Mouse (Mus musculus) erythroblast, embryonic 14.5 days (primary cell): Measurements from ENCODE around the gene Sel1l3.

Experiments
- GATA1 ChIP-seq: IDR thresholded peaks from 2 replicates; pipeline ENCODE4 v1.6.1; 2012; ENCODE audit warnings: low read length, inconsistent platforms, mixed read lengths
- TAL1 ChIP-seq: IDR thresholded peaks from 3 replicates; pipeline ENCODE4 v1.6.1; 2012; ENCODE audit warnings: low read length, inconsistent platforms, mixed read lengths

DNA sequence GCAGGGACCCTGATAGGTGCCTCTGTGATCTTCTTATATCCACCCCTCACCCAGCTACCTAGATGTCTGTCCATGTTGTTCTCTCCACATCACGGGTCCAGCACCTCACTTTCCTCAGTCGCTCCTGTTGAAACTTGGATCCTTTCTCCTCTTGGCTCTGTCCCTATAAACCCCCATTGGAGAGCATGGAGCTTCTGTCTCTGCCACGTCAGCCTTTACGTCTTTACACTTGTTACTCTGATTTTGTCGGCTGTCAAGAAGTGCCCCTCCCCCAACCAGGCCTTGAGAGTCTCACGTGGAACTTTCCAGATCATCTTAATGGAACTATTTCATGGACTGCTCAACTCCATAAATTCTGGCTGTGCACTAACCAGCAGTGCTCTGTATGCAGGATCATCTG, 2.5 kb downstream of the Sel1l3 start:
- no peak for TF ChIP-seq TAL1
- TF ChIP-seq GATA1: no peak
